ENCODE assay signal across 22 mouse cellular contexts in genomic region chr9:64369871-64370270, GRCm38 (mm10).
"Had no signal": no experiment of that assay in that cellular context is flagged by ENCODE, and none has a peak within 500 bp of the region (broad histone marks: within the 10 kb centered on the region; RNA-seq: fewer than 3 reads in every experiment).

No protein-coding gene starts in this region.

- H3K9ac ChIP-seq: limb, embryonic 12.5 days; limb, embryonic 15.5 days; liver, embryonic 12.5 days; liver, embryonic 15.5 days; lung, embryonic 15.5 days; midbrain, embryonic 15.5 days; neural tube, embryonic 12.5 days; neural tube, embryonic 15.5 days had no signal

- H3K9me3 ChIP-seq: limb, embryonic 12.5 days; limb, embryonic 15.5 days; liver, embryonic 12.5 days; liver, embryonic 15.5 days; lung, embryonic 15.5 days; midbrain, embryonic 10.5 days; midbrain, embryonic 15.5 days; neural tube, embryonic 12.5 days; neural tube, embryonic 15.5 days had no signal

- H3K36me3 ChIP-seq: limb, embryonic 12.5 days; limb, embryonic 15.5 days; liver, embryonic 12.5 days; liver, embryonic 15.5 days; lung, embryonic 15.5 days; midbrain, embryonic 10.5 days; midbrain, embryonic 15.5 days; neural tube, embryonic 12.5 days; neural tube, embryonic 15.5 days had no signal

- ATAC-seq: liver, embryonic 12.5 days; midbrain, embryonic 15.5 days had no signal

- H3K4me2 ChIP-seq: limb, embryonic 12.5 days; limb, embryonic 15.5 days; liver, embryonic 12.5 days; liver, embryonic 15.5 days; lung, embryonic 15.5 days; midbrain, embryonic 15.5 days; neural tube, embryonic 12.5 days; neural tube, embryonic 15.5 days had no signal

- H3K27ac ChIP-seq: limb, embryonic 12.5 days; limb, embryonic 15.5 days; liver, embryonic 12.5 days; liver, embryonic 15.5 days; lung, embryonic 15.5 days; midbrain, embryonic 10.5 days; midbrain, embryonic 15.5 days; neural tube, embryonic 12.5 days; neural tube, embryonic 15.5 days; stomach, postnatal 0 days had no signal

- H3K4me1 ChIP-seq: limb, embryonic 15.5 days; liver, embryonic 12.5 days; liver, embryonic 15.5 days; lung, embryonic 15.5 days; megakaryocyte, embryonic 14.5 days had no signal

- H3K4me3 ChIP-seq: limb, embryonic 12.5 days; limb, embryonic 15.5 days; liver, embryonic 12.5 days; liver, embryonic 15.5 days; lung, embryonic 15.5 days; megakaryocyte, embryonic 14.5 days; midbrain, embryonic 10.5 days; midbrain, embryonic 15.5 days; neural tube, embryonic 12.5 days; neural tube, embryonic 15.5 days had no signal

- DNase-seq: kidney, adult 18-20 months; kidney, adult 9 months; kidney, postnatal 14 days; kidney, postnatal 4 days; left cerebral cortex, postnatal 4 days; lung, adult 18-20 months; lung, postnatal 36 days; right cerebral cortex, adult 18-20 months; right cerebral cortex, postnatal 14 days; right cerebral cortex, postnatal 4 days; thymus, postnatal 25 days had no signal

- H3K27me3 ChIP-seq: limb, embryonic 15.5 days; lung, embryonic 15.5 days; midbrain, embryonic 15.5 days; neural tube, embryonic 12.5 days had no signal
